Mouse (Mus musculus) heart, postnatal 0 days (tissue): ENCODE measurements around the gene Pmp22. TPM values are rescaled to one million over a fixed set of nuclear protein-coding genes. Genes with fewer than 3 reads are reported as not detected.

ENCODE experiments used
- ATAC-seq: fragments of 200-750 bp; cut with Nextera tagmentation; 2 replicates; pipeline ENCODE4 v1.8.0; 2017; ENCODE audit warnings: low read depth, moderate number of reproducible peaks, moderate library complexity; ENCODE audit not compliant: insufficient read depth
- DNase-seq: peaks from one replicate; pipeline ENCODE4 v3.0.0-alpha.2; 2016; ENCODE audit warnings: low spot score
- H3K27ac ChIP-seq: fragments of 300-500 bp; sonication (generic); 2 replicates; pipeline ENCODE4 v1.5.1; 2014; ENCODE audit warnings: low read depth, mild to moderate bottlenecking
- H3K27me3 ChIP-seq: fragments of 300-500 bp; sonication (generic); 2 replicates; pipeline ENCODE4 v1.6.1; 2014; ENCODE audit warnings: low read length, mixed read lengths; ENCODE audit not compliant: control insufficient read depth, insufficient read depth
- H3K36me3 ChIP-seq: fragments of 300-500 bp; sonication (generic); replicated peaks from 2 replicates; pipeline ENCODE4 v1.6.1; 2014; ENCODE audit warnings: low read length, mixed read lengths; ENCODE audit not compliant: control insufficient read depth, insufficient read depth
- H3K4me1 ChIP-seq: fragments of 300-500 bp; sonication (generic); 2 replicates; pipeline ENCODE4 v1.6.1; 2014; ENCODE audit warnings: antibody characterized with exemption; ENCODE audit not compliant: control insufficient read depth, insufficient read depth
- H3K4me2 ChIP-seq: fragments of 300-500 bp; sonication (generic); 2 replicates; pipeline ENCODE4 v1.6.1; 2014; ENCODE audit warnings: low read depth, mild to moderate bottlenecking, low read length, moderate library complexity
- H3K4me3 ChIP-seq: fragments of 300-500 bp; sonication (generic); 2 replicates; pipeline ENCODE4 v1.5.1; 2014; ENCODE audit warnings: low read depth, low read length
- H3K9ac ChIP-seq: fragments of 300-500 bp; sonication (generic); replicated peaks from 2 replicates; pipeline ENCODE4 v1.6.1; 2014; ENCODE audit warnings: low read depth, low read length, mixed read lengths
- H3K9me3 ChIP-seq: fragments of 300-500 bp; sonication (generic); replicated peaks from 2 replicates; pipeline ENCODE4 v1.6.1; 2016; ENCODE audit warnings: low read length; ENCODE audit not compliant: control insufficient read depth
- CTCF ChIP-seq: IDR thresholded peaks from 2 replicates; pipeline ENCODE4 v1.5.1; 2016; ENCODE audit warnings: antibody characterized with exemption, control low read depth, low read depth
- EP300 ChIP-seq: IDR thresholded peaks from 2 replicates; pipeline ENCODE4 v1.6.1; 2016; ENCODE audit warnings: antibody characterized with exemption, low read depth
- WGBS: fragments of 180-500 bp; shearing (Covaris S2); extraction: QIAGEN DNeasy Blood & Tissue Kit; methylation state at CpG from one replicate; pipeline ENCODE4 v1.1.7; 2014; 5-methylcytosine and 5-hydroxymethylcytosine counted together
- polyA plus RNA-seq: library from polyadenylated mRNA; unstranded; fragments of >200 nt; fragmentation: Nextera tagmentation; extraction: Ambion mirVana; gene quantifications from 2 replicates; pipeline ENCODE4 v1.2.1, GENCODE M21; 2015
- total RNA-seq: library from RNA; depleted of rRNA; stranded (reverse); fragments of >200 nt; gene quantifications from 2 replicates; pipeline ENCODE4 v1.2.3, GENCODE M21; 2014; ENCODE audit warnings: low replicate concordance

Pmp22 gene
- total and polyA plus RNA-seq, 2 experiments from 2014 or later, result 62.1 to 94.4 TPM

GRCm38 (mm10) chr11:63171977-63172376 is 43.2 kb downstream of the Pmp22 start:
- H3K9me3 ChIP-seq, result no peaks in the 10 kb centered on the region
- no peak overlapping the region for H3K27ac ChIP-seq
- H3K27me3 ChIP-seq, result no peaks in the 10 kb centered on the region
- no peaks in the 10 kb centered on the region for H3K36me3 ChIP-seq
- TF ChIP-seq EP300 (no peak), CTCF (peak; percentile 48)
- H3K9ac ChIP-seq, result no peak overlapping the region
- no peak overlapping the region for H3K4me2 ChIP-seq
- H3K4me3 ChIP-seq, result no peak overlapping the region
- DNase-seq, result no peak
- no peaks in the 10 kb centered on the region for H3K4me1 ChIP-seq
- WGBS, result 23% methylated on average over 1 of the region's 1 CpGs
- no peak for ATAC-seq

DNA sequence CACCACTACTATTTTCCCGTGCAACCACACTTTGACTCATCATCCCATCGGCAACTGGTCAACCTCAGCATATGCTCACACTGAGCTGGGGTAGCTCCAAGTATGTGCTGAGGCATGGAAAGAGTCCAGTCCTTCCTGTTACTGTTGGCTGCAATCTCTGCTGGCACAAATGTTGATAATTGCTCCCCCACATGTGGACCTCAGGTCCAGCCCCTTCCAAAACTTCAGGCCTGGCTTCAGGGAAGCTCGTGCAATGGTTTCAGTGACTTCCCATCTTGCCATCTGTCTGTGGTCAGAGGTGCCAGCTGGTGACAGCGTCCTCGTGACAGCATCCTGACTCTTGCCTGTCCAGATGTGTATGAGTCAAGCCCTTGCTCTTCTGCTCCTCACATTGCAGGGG is 44.8 kb downstream of the Pmp22 start:
- WGBS, result 55% methylated on average over 5 of the region's 5 CpGs
- Histone ChIP-seq H3K9me3 (no peaks in the 10 kb centered on the region), H3K4me1 (no peaks in the 10 kb centered on the region), H3K9ac (no peak overlapping the region), H3K4me2 (no peak overlapping the region), H3K27me3 (no peaks in the 10 kb centered on the region), H3K27ac (no peak overlapping the region), H3K36me3 (no peaks in the 10 kb centered on the region), H3K4me3 (no peak overlapping the region)
- DNase-seq (no peak), ATAC-seq (peak; percentile 36; the same call in 1 of the 2 replicates)
- no peak for TF ChIP-seq CTCF
- no peak for TF ChIP-seq EP300

DNA sequence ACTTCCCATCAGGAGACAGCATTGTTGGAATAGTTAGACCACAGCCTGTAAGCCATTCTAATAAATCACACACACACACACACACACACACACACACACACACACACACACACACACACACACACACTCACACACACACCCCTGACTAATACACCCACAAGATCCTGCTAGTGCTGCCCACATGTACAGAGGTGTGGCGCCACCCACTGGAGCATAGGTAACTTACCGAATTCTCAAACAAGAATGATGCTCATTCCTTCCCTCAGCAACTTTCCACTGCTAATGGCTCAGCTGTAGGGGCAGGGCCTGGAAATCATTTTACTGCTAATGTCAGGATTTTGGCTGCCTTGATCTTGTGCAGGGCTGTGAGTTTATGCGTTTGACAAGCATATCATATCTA is 46.5 kb downstream of the Pmp22 start:
- Histone ChIP-seq H3K27me3 (no peaks in the 10 kb centered on the region), H3K36me3 (no peaks in the 10 kb centered on the region), H3K4me2 (no peak overlapping the region), H3K4me1 (no peaks in the 10 kb centered on the region), H3K9ac (no peak overlapping the region), H3K9me3 (no peaks in the 10 kb centered on the region), H3K27ac (no peak overlapping the region), H3K4me3 (no peak overlapping the region)
- DNase-seq, result peak; percentile 13
- no peak for ATAC-seq
- WGBS, result 26% methylated on average over 3 of the region's 3 CpGs
- TF ChIP-seq EP300 (no peak), CTCF (peak; percentile 42)

DNA sequence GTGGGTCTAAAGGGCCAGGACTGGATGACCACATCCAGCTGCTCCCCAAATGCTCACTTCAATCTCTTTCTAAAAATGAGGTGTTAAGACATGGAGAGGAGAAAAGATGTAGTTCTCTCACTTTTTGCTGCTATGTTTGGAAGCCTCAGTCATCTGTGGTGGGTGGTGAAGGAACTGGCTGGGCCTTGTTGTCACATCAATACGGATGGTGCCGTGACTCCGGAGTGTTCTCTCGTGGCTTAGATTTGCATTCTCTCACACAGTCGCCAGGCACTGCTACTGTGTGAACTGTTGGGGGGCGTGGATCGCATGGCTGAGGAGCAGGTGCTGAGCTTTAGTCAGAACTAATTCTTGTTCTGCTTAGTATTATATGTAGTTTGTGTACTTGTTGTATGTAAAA is 47.6 kb downstream of the Pmp22 start:
- no peaks in the 10 kb centered on the region for H3K27me3 ChIP-seq
- no peak overlapping the region for H3K4me3 ChIP-seq
- H3K9ac ChIP-seq, result no peak overlapping the region
- DNase-seq (no peak), ATAC-seq (no peak)
- H3K27ac ChIP-seq, result no peak overlapping the region
- no peak overlapping the region for H3K4me2 ChIP-seq
- H3K4me1 ChIP-seq, result no peaks in the 10 kb centered on the region
- 82% methylated on average over 7 of the region's 7 CpGs for WGBS
- no peaks in the 10 kb centered on the region for H3K9me3 ChIP-seq
- H3K36me3 ChIP-seq, result no peaks in the 10 kb centered on the region
- TF ChIP-seq CTCF, result no peak
- no peak for TF ChIP-seq EP300

DNA sequence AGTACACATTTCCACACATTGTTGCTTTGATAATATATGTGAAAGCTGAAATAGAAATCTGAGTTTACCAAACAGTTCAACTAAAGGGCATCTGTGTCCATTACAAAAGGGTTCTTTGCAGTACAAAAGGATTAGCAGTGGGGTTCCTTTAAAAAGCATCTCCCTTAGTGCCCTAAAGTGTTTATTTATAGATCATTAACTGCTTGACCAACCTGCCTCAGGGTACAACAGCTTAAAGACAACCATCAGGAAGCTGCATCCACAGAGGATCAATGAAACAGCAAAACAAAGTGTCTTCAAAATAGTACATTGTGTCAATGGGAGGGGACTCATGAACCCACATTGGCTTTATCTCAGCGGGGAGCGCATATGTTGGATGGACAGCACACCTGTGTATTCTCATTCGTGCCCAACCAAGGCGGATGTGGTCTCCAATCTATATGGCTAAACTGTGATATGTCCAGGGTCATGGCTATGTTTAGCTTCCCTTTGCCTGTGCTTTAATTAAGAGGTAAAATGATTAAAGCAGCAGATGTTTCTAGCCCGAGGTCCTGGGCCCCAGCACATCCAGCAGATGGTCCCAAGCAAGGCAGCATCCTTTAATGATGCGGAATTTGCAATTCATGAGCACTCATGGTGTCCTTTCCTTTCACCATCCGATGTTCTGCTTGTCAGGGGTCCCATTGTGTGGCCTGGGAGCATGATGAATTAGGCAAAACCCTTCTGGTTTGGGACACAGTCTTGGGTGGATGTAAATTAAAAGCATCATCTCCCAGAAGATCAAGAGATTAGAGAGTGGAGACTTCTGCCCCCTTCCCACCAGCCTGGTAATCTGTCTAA is 51.7 kb downstream of the Pmp22 start:
- ATAC-seq, result no peak
- no peak overlapping the region for H3K9ac ChIP-seq

More for the DNA sequence above, 51.7 kb downstream of the Pmp22 start:
- Histone ChIP-seq H3K27ac (no peak overlapping the region), H3K9me3 (no peaks in the 10 kb centered on the region), H3K36me3 (no peaks in the 10 kb centered on the region), H3K4me1 (no peaks in the 10 kb centered on the region), H3K4me2 (no peak overlapping the region), H3K27me3 (no peaks in the 10 kb centered on the region), H3K4me3 (no peak overlapping the region)
- no peak for TF ChIP-seq EP300
- no peak for TF ChIP-seq CTCF
- 71% methylated on average over 7 of the region's 7 CpGs for WGBS
- DNase-seq, result no peak
